ENCODE assay signal across 10 mouse cellular contexts in the genomic region with DNA sequence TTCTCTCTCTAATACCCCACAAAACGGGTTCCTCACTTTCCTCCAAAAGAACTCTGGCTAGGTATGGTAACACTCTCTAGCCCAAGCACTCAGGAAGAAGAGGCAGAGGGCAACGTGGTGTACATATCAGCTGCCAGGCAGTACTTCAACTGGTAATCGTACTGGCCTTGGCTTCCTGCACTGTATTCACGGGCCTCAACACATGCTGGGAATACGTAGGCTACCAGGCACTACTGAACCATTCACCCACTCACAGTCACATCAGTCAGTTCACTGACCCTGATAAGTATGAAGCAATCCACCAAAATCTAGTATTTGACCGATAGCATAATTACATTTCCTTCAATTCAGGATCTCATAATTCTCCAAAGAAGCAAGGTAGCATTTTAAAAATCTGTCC. TPM values are rescaled to one million over a fixed set of nuclear protein-coding genes. Genes with fewer than 3 reads are reported as not detected.
DNase-seq lines count a peak whose midpoint lies in the region; ATAC-seq and TF ChIP-seq lines count a peak whose summit lies in the region.
"Had no signal": no experiment of that assay in that cellular context is flagged by ENCODE, and none has a peak within 500 bp of the region (broad histone marks: within the 10 kb centered on the region; RNA-seq: fewer than 3 reads in every experiment).

No protein-coding gene starts in this region.

- H3K9ac ChIP-seq in neural tube, embryonic 12.5 days: no peak overlapping the region
- no peak overlapping the region for H3K9ac ChIP-seq in intestine, embryonic 15.5 days

- H3K36me3 ChIP-seq in neural tube, embryonic 12.5 days: peaks cover under 1% of the 10 kb centered on the region; the same call in 1 of the 2 replicates
- H3K36me3 ChIP-seq in intestine, embryonic 15.5 days: no peaks in the 10 kb centered on the region

- peak overlapping the region; percentile 71 for H3K4me2 ChIP-seq in neural tube, embryonic 12.5 days (replicated peaks)
- peak overlapping the region; percentile 61 for H3K4me2 ChIP-seq in intestine, embryonic 15.5 days (replicated peaks)

- DNase-seq in gastrocnemius, adult 2 months: peak; percentile 41
- DNase-seq in gastrocnemius, adult 8-10 months (ENCODE audit: low spot score in 2 of 2): no peak
- DNase-seq in neural tube, embryonic 10.5 days (ENCODE audit: extremely low spot score, low spot score): no peak
- no peak for DNase-seq in ovary, postnatal 36 days (ENCODE audit: low spot score)
- no peak for DNase-seq in cerebellum, postnatal 14 days
- DNase-seq in left cerebral cortex, postnatal 25 days (ENCODE audit: low spot score in 2 of 2): no peak
- DNase-seq: cerebellum, adult 2 months; thymus, adult 18-20 months had no signal

- H3K4me3 ChIP-seq in gastrocnemius, adult 2 months: peak overlapping the region; percentile 86
- H3K4me3 ChIP-seq in neural tube, embryonic 12.5 days: no peak overlapping the region
- no peak overlapping the region; the same call in 1 of the 2 replicates for H3K4me3 ChIP-seq in intestine, embryonic 15.5 days (replicated peaks)

- WGBS in neural tube, embryonic 12.5 days: 83% methylated on average over 6 of the region's 6 CpGs
- 61% methylated on average over 6 of the region's 6 CpGs for WGBS in intestine, embryonic 15.5 days

- peaks cover 23% of the 10 kb centered on the region for H3K4me1 ChIP-seq in neural tube, embryonic 12.5 days
- H3K4me1 ChIP-seq in intestine, embryonic 15.5 days (replicated peaks): peaks cover 23% of the 10 kb centered on the region

- TF ChIP-seq CTCF in gastrocnemius, adult 2 months (IDR thresholded peaks at IDR 0.05): no peak

- intact Hi-C loops in gastrocnemius, adult 2 months (cut with DNase I): no loop called here
- intact Hi-C loops in left cerebral cortex, postnatal 25 days (cut with DNase I): no loop called here

- H3K27ac ChIP-seq in gastrocnemius, adult 2 months: peak overlapping the region; percentile 97
- H3K27ac ChIP-seq in neural tube, embryonic 12.5 days: no peak overlapping the region
- no peak overlapping the region for H3K27ac ChIP-seq in intestine, embryonic 15.5 days

- no peaks in the 10 kb centered on the region for H3K27me3 ChIP-seq in neural tube, embryonic 12.5 days (replicated peaks)
- no peaks in the 10 kb centered on the region for H3K27me3 ChIP-seq in intestine, embryonic 15.5 days (replicated peaks)

- no peak for ATAC-seq in neural tube, embryonic 12.5 days (ENCODE audit: low FRiP score, low read depth)
- ATAC-seq in intestine, embryonic 15.5 days: no peak

- no peaks in the 10 kb centered on the region for H3K9me3 ChIP-seq in neural tube, embryonic 12.5 days
- H3K9me3 ChIP-seq in intestine, embryonic 15.5 days: no peaks in the 10 kb centered on the region

RNA-seq across cellular contexts. Expression of gene Thrap3, which starts 3.0 kb away (rescaled TPM):
- total RNA-seq in gastrocnemius, adult 2 months (2021): 100 to 1,000 TPM; 102 to 108 TPM
- total RNA-seq in gastrocnemius, adult 8-10 months (2022): 100 to 1,000 TPM in 3 of 4 experiments, 10 to 100 TPM in 1; 95.8 to 107 (median 105) TPM
- polyA plus RNA-seq in neural tube, embryonic 12.5 days (2016; fragmentation: Nextera tagmentation; extraction: Ambion mirVana): 236 and 241 TPM in 2 replicates
- polyA plus RNA-seq in intestine, embryonic 15.5 days (2015; fragmentation: Nextera tagmentation; extraction: Ambion mirVana): 172 and 202 TPM in 2 replicates
- total RNA-seq in left cerebral cortex, postnatal 25 days (2021): 100 to 1,000 TPM; 133 to 147 TPM

RNA-seq across cellular contexts. Expression of gene Sh3d21, which starts 36.3 kb away (rescaled TPM):
- total RNA-seq in gastrocnemius, adult 2 months (2021): 1 to 10 TPM in 1 of 2 experiments, under 1 TPM in 1; 0.97 to 1.2 TPM
- under 1 TPM; 0.46 to 0.86 (median 0.68) TPM for total RNA-seq in gastrocnemius, adult 8-10 months (2022)
- polyA plus RNA-seq in neural tube, embryonic 12.5 days (2016; fragmentation: Nextera tagmentation; extraction: Ambion mirVana): 2.0 and 2.1 TPM in 2 replicates
- 12.8 and 12.9 TPM in 2 replicates for polyA plus RNA-seq in intestine, embryonic 15.5 days (2015; fragmentation: Nextera tagmentation; extraction: Ambion mirVana)
- total RNA-seq in left cerebral cortex, postnatal 25 days (2021): under 1 TPM; 0.27 to 0.69 TPM

RNA-seq across cellular contexts. Expression of gene Eva1b, which starts 52.0 kb away (rescaled TPM):
- 1 to 10 TPM; 2.9 to 4.4 TPM for total RNA-seq in gastrocnemius, adult 2 months (2021)
- 1 to 10 TPM; 2.0 to 4.9 (median 2.6) TPM for total RNA-seq in gastrocnemius, adult 8-10 months (2022)
- polyA plus RNA-seq in neural tube, embryonic 12.5 days (2016; fragmentation: Nextera tagmentation; extraction: Ambion mirVana): 28.7 and 33.5 TPM in 2 replicates
- polyA plus RNA-seq in intestine, embryonic 15.5 days (2015; fragmentation: Nextera tagmentation; extraction: Ambion mirVana): 41.8 and 44.6 TPM in 2 replicates
- 1 to 10 TPM; 4.1 to 4.4 TPM for total RNA-seq in left cerebral cortex, postnatal 25 days (2021)

RNA-seq across cellular contexts. Expression of gene Map7d1, which starts 56.6 kb away (rescaled TPM):
- 100 to 1,000 TPM; 177 to 199 TPM for total RNA-seq in gastrocnemius, adult 2 months (2021)
- 100 to 1,000 TPM; 138 to 195 (median 173) TPM for total RNA-seq in gastrocnemius, adult 8-10 months (2022)
- polyA plus RNA-seq in neural tube, embryonic 12.5 days (2016; fragmentation: Nextera tagmentation; extraction: Ambion mirVana): 140 and 149 TPM in 2 replicates
- polyA plus RNA-seq in intestine, embryonic 15.5 days (2015; fragmentation: Nextera tagmentation; extraction: Ambion mirVana): 26.7 and 27.6 TPM in 2 replicates
- total RNA-seq in left cerebral cortex, postnatal 25 days (2021): 100 to 1,000 TPM; 253 to 255 TPM
